Mouse (Mus musculus) megakaryocyte-erythroid progenitor cell, adult 5 weeks (primary cell): ENCODE results near the gene Sdcbp2. TPM values are rescaled to one million over a fixed set of nuclear protein-coding genes. Genes with fewer than 3 reads are reported as not detected.

Source experiments
- polyA plus RNA-seq: library from polyadenylated mRNA; stranded (reverse); fragments of >175 nt; gene quantifications from 2 replicates; pipeline ENCODE4 v1.2.3, GENCODE M21; 2012

The Sdcbp2 gene
- polyA plus RNA-seq, result not detected in 2 replicates

GRCm38 (mm10) chr2:151571873-151572700, at the start of gene Sdcbp2:
TSS of gene Sdcbp2 (plus strand) at chr2:151572622.

DNA sequence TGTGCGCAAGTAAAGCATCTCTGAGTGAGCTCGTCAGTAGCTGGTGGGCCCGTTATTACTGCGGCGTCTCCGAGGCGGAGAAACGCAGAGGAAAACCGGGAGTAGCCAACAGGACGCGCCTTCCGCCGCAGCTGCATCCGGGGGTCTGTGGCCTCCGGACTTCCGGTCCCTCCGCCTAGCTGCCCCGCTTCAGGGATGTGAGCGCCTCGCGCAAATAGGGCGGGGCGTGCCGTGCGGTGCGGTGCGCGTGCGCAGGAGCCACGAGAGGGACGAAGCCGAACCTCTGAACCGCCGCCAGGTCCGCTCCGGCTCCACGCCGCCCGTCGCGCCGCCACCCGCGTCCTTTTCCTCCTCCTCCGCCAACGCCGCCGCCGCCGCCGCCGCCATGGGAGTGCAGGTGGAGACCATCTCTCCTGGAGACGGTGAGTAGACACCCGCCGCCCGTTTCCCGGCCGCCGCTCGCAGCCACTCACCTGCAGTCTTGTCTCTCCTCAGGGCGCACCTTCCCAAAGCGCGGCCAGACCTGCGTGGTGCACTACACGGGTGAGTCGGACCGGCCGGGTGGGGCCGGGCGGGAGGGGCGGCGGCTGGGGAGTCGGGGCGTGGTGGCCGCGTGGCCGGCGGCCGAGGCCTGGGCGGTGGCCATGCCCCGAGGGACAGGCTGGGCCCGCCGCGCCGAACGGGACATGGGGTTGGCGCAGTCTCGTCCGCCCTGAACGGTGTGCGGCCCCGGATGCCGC, 29.9 kb upstream of the Sdcbp2 start, which contains the start of gene Fkbp1a:
TSS of gene Fkbp1a (plus strand) at position 161 of the 740 bp plus-strand sequence.

GRCm38 (mm10) chr2:151632159-151632814, 59.9 kb downstream of the Sdcbp2 start, which contains the start of gene Snph:
TSS of gene Snph (minus strand) at chr2:151632593.

Other genes with a start within 250 kb of the Sdcbp2 start
- gene 4921509C19Rik, start 96.5 kb upstream of the Sdcbp2 start, polyA plus RNA-seq, result not detected in 2 replicates
- gene Nsfl1c, start 78.4 kb upstream of the Sdcbp2 start, polyA plus RNA-seq, result 121 and 157 TPM in 2 replicates
- gene Fkbp1a, start 30.1 kb upstream of the Sdcbp2 start, polyA plus RNA-seq, result 144 TPM in 2 replicates
- gene Snph, start 60.0 kb downstream of the Sdcbp2 start, polyA plus RNA-seq, result not detected in 2 replicates
- gene Rad21l, start 95.9 kb downstream of the Sdcbp2 start, polyA plus RNA-seq, result not detected in 2 replicates
- not detected in 2 replicates for gene Tmem74b, start 129.4 kb downstream of the Sdcbp2 start, polyA plus RNA-seq
- gene Psmf1, start 171.6 kb downstream of the Sdcbp2 start, polyA plus RNA-seq, result 30.3 and 33.7 TPM in 2 replicates